Mouse (Mus musculus) lung, postnatal 25 days (tissue): ENCODE data around the gene Rassf2.

ENCODE experiments used
- DNase-seq: peaks from one replicate; pipeline ENCODE4 v3.0.0; 2022; ENCODE audit warnings: low spot score

Rassf2 gene

DNA sequence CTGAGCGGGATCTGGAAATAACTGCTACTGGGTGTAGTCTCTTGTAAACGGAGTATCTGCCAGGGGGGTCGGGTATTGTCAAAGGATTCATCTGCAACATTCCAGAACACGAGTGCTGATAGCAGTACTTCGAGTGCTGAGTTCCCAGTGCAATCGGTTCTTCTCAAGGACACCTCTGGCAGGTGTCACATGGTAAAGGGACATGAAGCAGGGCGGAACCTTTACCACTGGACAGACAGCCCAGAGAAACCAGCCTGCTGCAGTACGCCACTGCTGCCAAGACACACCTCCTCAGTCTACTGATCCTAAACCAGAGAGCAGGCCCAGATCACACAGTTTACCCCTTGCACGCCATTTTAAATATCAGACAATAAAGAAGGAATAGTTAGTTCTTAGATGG is 75.2 kb downstream of the Rassf2 start:
- DNase-seq, result peak; percentile 43

GRCm38 (mm10) chr2:131953711-131954110 is 76.3 kb downstream of the Rassf2 start:
- DNase-seq, result no peak

GRCm38 (mm10) chr2:131952961-131953538 is 77.0 kb downstream of the Rassf2 start:
- DNase-seq, result no peak

DNA sequence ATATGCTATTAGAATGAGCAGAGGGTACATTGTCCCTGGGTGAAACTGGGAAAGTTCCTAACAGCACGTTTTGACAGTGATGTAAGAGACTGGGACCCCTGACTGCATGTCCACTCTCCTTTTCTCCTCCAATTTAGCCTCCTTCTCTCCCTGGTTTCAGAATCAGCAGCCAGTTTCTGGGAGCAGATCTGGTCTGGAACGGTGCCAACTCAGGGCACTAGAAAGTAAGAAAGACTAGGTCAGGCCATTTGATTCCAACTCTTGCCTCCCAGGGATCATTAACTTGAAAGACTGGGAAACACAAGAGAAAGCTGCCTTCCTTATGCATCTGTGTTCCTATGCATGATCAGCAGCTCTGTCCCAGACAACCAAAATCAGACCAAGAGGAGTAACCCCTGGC is 77.6 kb downstream of the Rassf2 start:
- no peak for DNase-seq

DNA sequence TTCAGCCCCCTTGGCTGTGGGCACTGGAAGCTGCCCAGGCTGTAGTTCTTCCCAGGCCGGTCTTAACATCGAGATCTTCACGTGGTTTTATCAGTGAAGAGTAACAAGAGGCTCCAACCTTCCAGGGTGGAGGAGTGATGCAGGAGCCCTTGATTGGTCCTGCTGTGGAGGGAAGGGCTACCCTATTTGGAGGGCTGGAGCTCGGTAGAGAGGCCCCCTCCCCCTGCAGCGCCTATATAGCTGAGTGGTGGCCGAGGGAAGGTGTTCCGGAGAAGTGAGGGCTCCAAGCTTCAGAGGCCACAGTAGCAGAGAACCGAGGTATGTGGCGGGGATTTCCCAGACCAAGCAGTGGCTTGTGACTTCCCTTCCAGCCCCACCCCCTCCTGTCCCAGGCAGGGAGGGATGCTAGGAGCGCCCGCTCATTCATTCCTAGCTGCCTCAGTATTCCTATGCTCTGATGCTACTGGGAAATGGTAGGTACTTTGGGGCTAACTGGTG is 79.4 kb downstream of the Rassf2 start, which contains the start of gene Prnd:
Gene Prnd, plus strand, starts transcription at position 264 of the 498 bp plus-strand sequence.
- no peak for DNase-seq

DNA sequence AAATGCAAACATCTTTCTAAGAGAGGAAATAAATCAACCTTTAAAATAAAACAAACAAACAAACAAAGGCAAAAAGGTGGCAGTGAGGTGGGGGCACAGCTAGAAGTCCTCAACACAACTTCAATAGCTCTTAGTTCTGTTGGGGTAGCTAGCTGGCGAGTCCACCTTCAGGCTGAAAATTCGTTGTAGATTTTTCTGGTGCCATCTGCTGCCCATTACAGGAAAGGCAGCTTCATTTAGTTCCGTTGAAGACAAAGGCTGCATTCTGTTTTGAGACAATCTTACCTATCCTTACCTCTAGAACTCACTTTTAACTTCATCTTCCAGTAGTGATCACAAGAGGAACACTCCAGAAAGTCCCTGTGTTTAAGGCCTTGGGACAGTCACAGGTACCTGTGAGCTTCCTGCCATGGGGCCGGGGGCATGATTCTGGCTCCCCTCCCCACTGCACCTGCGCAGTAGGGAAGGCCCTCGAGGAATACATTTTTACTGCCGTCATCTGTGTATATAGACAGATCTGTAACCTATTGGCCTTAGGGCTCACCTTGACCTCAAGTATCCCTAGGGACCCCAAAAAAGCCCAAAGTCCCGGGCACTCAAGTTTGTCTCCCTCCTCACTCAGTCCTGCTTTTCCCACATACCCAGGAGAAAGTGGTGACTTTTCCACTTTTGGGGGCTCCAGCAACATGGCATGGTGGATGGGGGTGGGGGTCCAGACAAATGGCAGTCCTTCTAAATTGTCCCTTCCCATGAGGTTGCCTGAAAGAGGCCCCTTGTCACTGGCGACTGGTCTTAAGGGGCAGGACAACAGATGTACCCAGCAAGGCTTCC is 80.1 kb downstream of the Rassf2 start:
- DNase-seq, result peak; percentile 52

DNA sequence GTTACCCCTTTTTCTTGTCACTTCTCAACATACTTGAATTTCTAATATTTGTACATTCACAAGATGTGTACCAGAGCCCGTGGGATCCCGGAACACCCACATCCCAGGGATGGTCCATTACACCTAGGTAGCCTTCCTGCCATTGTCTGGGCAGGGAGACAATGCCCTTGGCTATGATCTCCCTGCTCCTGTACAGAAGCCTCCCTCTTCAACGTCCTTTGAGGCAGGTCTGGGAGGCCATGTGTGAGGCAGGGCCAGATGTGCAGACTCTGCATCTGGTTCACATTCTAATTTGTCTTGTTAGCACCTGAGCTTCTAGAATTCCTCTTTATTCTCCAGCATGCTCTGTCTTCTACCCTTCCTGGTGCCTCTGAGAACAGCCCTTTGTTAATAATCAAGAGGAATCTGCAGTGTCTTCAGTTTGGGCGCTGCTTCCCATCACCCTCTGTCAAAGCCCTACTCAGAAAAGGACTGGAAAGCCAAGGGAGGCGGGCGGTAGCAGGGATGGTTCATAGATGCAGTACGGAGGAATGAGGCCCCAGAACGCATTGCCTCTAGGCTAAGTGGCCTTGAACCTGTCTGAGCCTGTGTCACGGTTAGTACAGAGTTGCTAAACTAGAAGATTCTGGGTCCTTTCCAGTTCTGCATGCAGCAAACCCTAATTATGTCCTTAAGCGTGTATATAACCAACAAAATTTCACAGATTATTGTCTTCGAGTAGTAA is 81.0 kb downstream of the Rassf2 start:
- no peak for DNase-seq

DNA sequence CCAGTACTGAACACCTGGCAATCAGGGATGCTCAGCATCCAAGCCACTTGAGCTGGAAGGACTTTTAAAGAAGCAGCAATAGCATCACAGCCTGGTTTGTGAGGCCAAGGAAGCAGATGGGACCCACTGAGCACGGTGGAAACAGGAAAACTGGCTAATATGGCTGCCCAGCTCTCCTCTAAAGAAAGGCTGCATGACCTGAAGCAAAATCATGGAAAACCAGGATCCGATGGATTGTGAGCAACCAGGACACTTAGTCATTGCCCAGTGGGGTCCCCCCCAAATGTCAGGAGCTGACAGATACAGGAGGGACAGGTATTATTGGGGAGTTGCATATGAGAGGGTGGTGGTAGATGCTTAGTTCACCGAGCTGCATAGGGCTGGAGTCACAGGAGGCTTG is 81.9 kb downstream of the Rassf2 start:
- DNase-seq, result no peak

DNA sequence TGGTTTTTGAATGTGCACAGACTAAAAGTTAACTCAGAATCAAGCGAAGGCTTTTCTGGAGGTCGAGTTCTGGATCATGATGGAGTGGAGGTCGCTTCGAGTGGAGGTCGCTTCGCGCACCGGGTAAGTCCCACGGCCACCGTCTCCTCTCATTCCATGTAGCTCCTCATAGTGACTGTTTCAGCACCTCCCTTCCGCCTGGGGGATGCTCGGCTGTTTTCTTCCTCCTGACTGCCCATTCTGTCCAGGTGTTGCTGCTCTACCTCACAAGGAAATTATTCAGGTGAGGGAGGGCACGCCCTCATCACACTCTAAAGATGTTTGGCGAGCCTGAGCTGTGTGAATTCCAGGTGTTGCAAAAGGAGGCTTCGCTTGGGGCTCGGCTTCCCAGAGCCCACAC is 83.7 kb downstream of the Rassf2 start:
- no peak for DNase-seq

GRCm38 (mm10) chr2:131945765-131946164 is 84.3 kb downstream of the Rassf2 start:
- DNase-seq, result no peak

- DNase-seq, result no peak
These were observed 84.8 kb downstream of the Rassf2 start for GRCm38 (mm10) chr2:131945225-131945624.

- no peak for DNase-seq
These were observed 85.7 kb downstream of the Rassf2 start for GRCm38 (mm10) chr2:131944370-131944769.

GRCm38 (mm10) chr2:131941501-131941900 is 88.6 kb downstream of the Rassf2 start:
- DNase-seq, result no peak

DNA sequence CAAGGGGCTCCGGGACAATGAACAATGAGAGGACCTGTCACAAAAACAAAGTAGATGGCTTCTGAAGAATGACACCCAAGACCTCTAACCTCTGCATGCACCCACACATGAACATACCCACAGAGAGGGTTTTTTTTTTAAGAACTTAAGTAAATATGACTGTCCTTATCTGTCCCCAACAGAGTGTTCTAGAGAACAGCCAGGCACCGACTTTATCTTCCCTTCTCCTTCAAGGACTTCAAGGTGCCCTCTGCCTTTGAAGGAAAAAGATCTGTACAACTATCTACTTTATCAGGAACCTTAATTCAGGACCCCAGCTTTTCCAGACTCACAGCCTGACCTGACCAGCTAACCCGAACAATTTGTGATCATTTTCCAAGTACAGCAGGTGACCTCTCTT is 89.6 kb downstream of the Rassf2 start:
- no peak for DNase-seq
